Mouse (Mus musculus): ENCODE data around the gene Smarca2. TPM values are rescaled to one million over a fixed set of nuclear protein-coding genes. Genes with fewer than 3 reads are reported as not detected.
A peak's percentile ranks its signal among the peaks of the same experiment; 100 is the strongest.

Smarca2 gene
- polyA plus RNA-seq, 1 experiment: 209 TPM

- Histone ChIP-seq H3K4me3 (ENCODE audit: control insufficient read depth, low read depth, low read length) (no peak overlapping the region), H3K4me1 (ENCODE audit: control insufficient read depth, insufficient read depth, low read length) (no peaks in the 10 kb centered on the region), H3K27me3 (ENCODE audit: control insufficient read depth, insufficient read depth, low read length) (no peaks in the 10 kb centered on the region), H3K27ac (ENCODE audit: control insufficient read depth, insufficient read depth, low read depth, low read length) (no peak overlapping the region), H3K36me3 (ENCODE audit: control insufficient read depth, insufficient read depth, low read length) (no peaks in the 10 kb centered on the region)
- TF ChIP-seq POLR2A (IDR thresholded peaks at IDR 0.05; ENCODE audit: control insufficient read depth, low read depth, low read length) (no peak), CTCF (IDR thresholded peaks at IDR 0.05; ENCODE audit: control insufficient read depth, insufficient read depth, insufficient replicate concordance, low read depth, low read length) (no peak)
Observed at GRCm38 (mm10) chr19:26580061-26580460, 24.8 kb upstream of the Smarca2 start.

- H3K4me1 ChIP-seq (ENCODE audit: control insufficient read depth, insufficient read depth, low read length): no peaks in the 10 kb centered on the region
- H3K4me3 ChIP-seq (ENCODE audit: control insufficient read depth, low read depth, low read length): no peak overlapping the region
- H3K27ac ChIP-seq (ENCODE audit: control insufficient read depth, insufficient read depth, low read depth, low read length): no peak overlapping the region
- no peaks in the 10 kb centered on the region for H3K27me3 ChIP-seq (ENCODE audit: control insufficient read depth, insufficient read depth, low read length)
- no peaks in the 10 kb centered on the region for H3K36me3 ChIP-seq (ENCODE audit: control insufficient read depth, insufficient read depth, low read length)
- no peak for TF ChIP-seq POLR2A (IDR thresholded peaks at IDR 0.05; ENCODE audit: control insufficient read depth, low read depth, low read length)
Observed at GRCm38 (mm10) chr19:26594661-26595060, 10.2 kb upstream of the Smarca2 start.

- Histone ChIP-seq H3K4me3 (ENCODE audit: control insufficient read depth, low read depth, low read length) (no peak overlapping the region), H3K36me3 (ENCODE audit: control insufficient read depth, insufficient read depth, low read length) (no peaks in the 10 kb centered on the region), H3K4me1 (ENCODE audit: control insufficient read depth, insufficient read depth, low read length) (peaks cover 13% of the 10 kb centered on the region), H3K27ac (ENCODE audit: control insufficient read depth, insufficient read depth, low read depth, low read length) (no peak overlapping the region), H3K27me3 (ENCODE audit: control insufficient read depth, insufficient read depth, low read length) (peaks cover 8% of the 10 kb centered on the region; the same call in 1 of the 2 replicates)
- TF ChIP-seq CTCF (IDR thresholded peaks at IDR 0.05; ENCODE audit: control insufficient read depth, insufficient read depth, insufficient replicate concordance, low read depth, low read length) (no peak), POLR2A (IDR thresholded peaks at IDR 0.05; ENCODE audit: control insufficient read depth, low read depth, low read length) (no peak)
Observed at GRCm38 (mm10) chr19:26601459-26601858, 3.4 kb upstream of the Smarca2 start.

GRCm38 (mm10) chr19:26603296-26603860 is 1.5 kb upstream of the Smarca2 start:
- H3K4me3 ChIP-seq (ENCODE audit: control insufficient read depth, low read depth, low read length): no peak overlapping the region
- no peak for TF ChIP-seq CTCF (IDR thresholded peaks at IDR 0.05; ENCODE audit: control insufficient read depth, insufficient read depth, insufficient replicate concordance, low read depth, low read length)
- H3K4me1 ChIP-seq (ENCODE audit: control insufficient read depth, insufficient read depth, low read length): peaks cover 16% of the 10 kb centered on the region
- peaks cover 8% of the 10 kb centered on the region; the same call in 1 of the 2 replicates for H3K27me3 ChIP-seq (ENCODE audit: control insufficient read depth, insufficient read depth, low read length)
- H3K36me3 ChIP-seq (ENCODE audit: control insufficient read depth, insufficient read depth, low read length): no peaks in the 10 kb centered on the region
- no peak overlapping the region for H3K27ac ChIP-seq (ENCODE audit: control insufficient read depth, insufficient read depth, low read depth, low read length)

- Histone ChIP-seq H3K36me3 (ENCODE audit: control insufficient read depth, insufficient read depth, low read length) (no peaks in the 10 kb centered on the region), H3K27ac (ENCODE audit: control insufficient read depth, insufficient read depth, low read depth, low read length) (peak overlapping the region; percentile 84), H3K4me1 (ENCODE audit: control insufficient read depth, insufficient read depth, low read length) (peaks cover 16% of the 10 kb centered on the region), H3K27me3 (ENCODE audit: control insufficient read depth, insufficient read depth, low read length) (peaks cover 8% of the 10 kb centered on the region; the same call in 1 of the 2 replicates), H3K4me3 (ENCODE audit: control insufficient read depth, low read depth, low read length) (peak overlapping the region; percentile 74)
- TF ChIP-seq CTCF (IDR thresholded peaks at IDR 0.05; ENCODE audit: control insufficient read depth, insufficient read depth, insufficient replicate concordance, low read depth, low read length): no peak
- TF ChIP-seq POLR2A (IDR thresholded peaks at IDR 0.05; ENCODE audit: control insufficient read depth, low read depth, low read length): no peak
Observed at GRCm38 (mm10) chr19:26603906-26604754, 720 bp upstream of the Smarca2 start.

GRCm38 (mm10) chr19:26605438-26606320 is 829 bp downstream of the Smarca2 start:
- TF ChIP-seq POLR2A (IDR thresholded peaks at IDR 0.05; ENCODE audit: control insufficient read depth, low read depth, low read length) (no peak), CTCF (IDR thresholded peaks at IDR 0.05; ENCODE audit: control insufficient read depth, insufficient read depth, insufficient replicate concordance, low read depth, low read length) (no peak)
- H3K36me3 ChIP-seq (ENCODE audit: control insufficient read depth, insufficient read depth, low read length): no peaks in the 10 kb centered on the region
- peak overlapping the region; percentile 74 for H3K4me3 ChIP-seq (ENCODE audit: control insufficient read depth, low read depth, low read length)
- H3K4me1 ChIP-seq (ENCODE audit: control insufficient read depth, insufficient read depth, low read length): peaks cover 16% of the 10 kb centered on the region
- peaks cover 8% of the 10 kb centered on the region; the same call in 1 of the 2 replicates for H3K27me3 ChIP-seq (ENCODE audit: control insufficient read depth, insufficient read depth, low read length)
- peak overlapping the region; percentile 79 for H3K27ac ChIP-seq (ENCODE audit: control insufficient read depth, insufficient read depth, low read depth, low read length)
